Mouse (Mus musculus): ENCODE data around the gene Psmc5. TPM values are rescaled to one million over a fixed set of nuclear protein-coding genes. Genes with fewer than 3 reads are reported as not detected.
A peak's percentile ranks its signal among the peaks of the same experiment; 100 is the strongest.
"Not testable (repeated sequence)": the region's sequence is repeated elsewhere in the genome, so short reads cannot be mapped to it uniquely, and the experiment has no call there.

The Psmc5 gene
- 352 and 355 TPM in 2 replicates for polyA plus RNA-seq (2016; fragmentation: Nextera tagmentation; extraction: Ambion mirVana)

DNA sequence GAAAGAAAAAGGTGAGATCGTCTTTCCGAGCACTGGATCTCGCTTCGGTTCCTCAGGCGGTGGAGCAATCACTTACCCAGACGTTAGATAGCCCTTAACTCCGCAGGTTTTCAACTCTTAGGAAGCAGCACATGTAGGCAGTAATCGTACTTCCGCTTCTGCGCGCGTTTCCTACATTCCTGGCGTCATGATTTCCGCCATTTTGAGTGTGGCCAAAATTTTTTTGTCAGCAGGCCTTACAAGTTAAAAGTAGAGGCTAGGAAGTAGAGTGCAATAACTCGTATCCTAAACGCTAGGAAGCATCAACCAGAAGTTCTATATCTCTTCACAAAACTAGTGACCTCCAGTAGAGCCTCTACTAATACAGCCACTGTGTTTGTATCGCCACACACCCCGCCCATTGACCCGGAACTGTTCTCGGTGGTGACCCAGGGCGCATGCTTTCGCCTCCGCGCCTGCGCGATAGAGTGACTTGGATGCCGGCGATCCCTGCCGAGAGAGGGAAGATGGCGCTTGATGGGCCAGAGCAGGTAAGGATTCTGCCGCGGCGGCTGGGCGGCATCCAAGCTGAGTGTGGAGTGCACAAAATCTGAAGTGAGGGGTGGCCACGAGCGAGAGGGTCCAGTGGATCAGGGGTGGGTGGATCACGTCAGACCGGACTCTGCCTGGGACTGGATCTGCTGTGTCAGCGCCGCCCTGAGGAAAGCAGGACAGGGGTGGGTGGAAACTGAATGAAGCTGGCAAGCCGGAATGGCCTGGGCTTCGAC, at the start of gene Psmc5, which contains the start of gene Ftsj3:
Gene Psmc5, plus strand, starts transcription at position 470 of the 767 bp plus-strand sequence.
Gene Ftsj3, minus strand, starts transcription at position 395 of the 767 bp plus-strand sequence.
- WGBS, result under 1% methylated on average over 42 of the region's 42 CpGs

DNA sequence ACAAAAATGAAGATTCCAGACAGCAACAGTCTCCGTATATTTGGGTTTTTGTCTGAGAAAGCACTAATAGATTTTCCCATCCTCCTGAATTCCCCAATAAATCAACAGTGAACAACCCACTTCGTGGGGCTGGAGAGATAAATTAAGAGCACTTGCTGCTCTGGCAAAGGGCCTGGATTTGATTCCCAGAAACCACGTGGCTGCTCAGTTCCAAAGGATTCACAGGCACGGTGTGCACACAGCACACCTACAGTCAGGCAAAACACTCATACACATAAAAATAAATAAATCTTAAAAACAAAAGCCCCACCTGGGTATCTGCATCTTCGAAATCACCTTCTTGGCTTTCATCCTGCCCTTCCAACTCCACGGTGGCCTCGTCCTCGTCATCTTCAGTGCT, 43.2 kb upstream of the Psmc5 start:
- H3K4me1 ChIP-seq (replicated peaks), result peaks cover 14% of the 10 kb centered on the region
- H3K27ac ChIP-seq, result no peak overlapping the region
- no peaks in the 10 kb centered on the region for H3K9me3 ChIP-seq
- H3K4me3 ChIP-seq (replicated peaks), result no peak overlapping the region
- ATAC-seq (ENCODE audit: insufficient number of reproducible peaks, insufficient read depth, low FRiP score, low TSS enrichment, low read depth), result no peak
- no peaks in the 10 kb centered on the region for H3K27me3 ChIP-seq
- WGBS, result 89% methylated on average over 8 of the region's 8 CpGs
- H3K36me3 ChIP-seq, result peaks cover 54% of the 10 kb centered on the region
- H3K9ac ChIP-seq (replicated peaks), result no peak overlapping the region
- H3K4me2 ChIP-seq, result no peak overlapping the region

More for the DNA sequence above, at the start of gene Psmc5, which contains the start of gene Ftsj3:
- peak; percentile 93 for ATAC-seq (ENCODE audit: insufficient number of reproducible peaks, insufficient read depth, low FRiP score, low TSS enrichment, low read depth)
- Histone ChIP-seq H3K9me3 (no peaks in the 10 kb centered on the region), H3K9ac (replicated peaks) (peak within 1 kb of the TSS; percentile 75), H3K27ac (peak within 1 kb of the TSS; percentile 72), H3K4me2 (peak within 1 kb of the TSS; percentile 93), H3K4me3 (replicated peaks) (peak within 1 kb of the TSS; percentile 77), H3K4me1 (replicated peaks) (peaks cover 21% of the 10 kb centered on the region), H3K36me3 (peaks cover 73% of the 10 kb centered on the region), H3K27me3 (no peaks in the 10 kb centered on the region)

GRCm38 (mm10) chr11:106214856-106215255, 41.1 kb upstream of the Psmc5 start:
- peak overlapping the region; percentile 78 for H3K4me2 ChIP-seq
- H3K4me3 ChIP-seq (replicated peaks), result peak overlapping the region; percentile 63
- ATAC-seq (ENCODE audit: insufficient number of reproducible peaks, insufficient read depth, low FRiP score, low TSS enrichment, low read depth), result no peak
- WGBS, result 91% methylated on average over 5 of the region's 5 CpGs
- peaks cover 34% of the 10 kb centered on the region for H3K36me3 ChIP-seq
- peaks cover 26% of the 10 kb centered on the region for H3K4me1 ChIP-seq (replicated peaks)
- H3K27me3 ChIP-seq, result no peaks in the 10 kb centered on the region
- H3K9me3 ChIP-seq, result no peaks in the 10 kb centered on the region
- H3K27ac ChIP-seq, result no peak overlapping the region
- H3K9ac ChIP-seq (replicated peaks), result peak overlapping the region; percentile 87

GRCm38 (mm10) chr11:106215450-106215859, 40.5 kb upstream of the Psmc5 start:
- Histone ChIP-seq H3K9ac (replicated peaks) (peak overlapping the region; percentile 87), H3K4me1 (replicated peaks) (peaks cover 26% of the 10 kb centered on the region), H3K4me3 (replicated peaks) (peak overlapping the region; percentile 63), H3K36me3 (peaks cover 28% of the 10 kb centered on the region), H3K9me3 (no peaks in the 10 kb centered on the region), H3K27me3 (no peaks in the 10 kb centered on the region), H3K27ac (peak overlapping the region; percentile 93; the same call in 1 of the 2 replicates), H3K4me2 (peak overlapping the region; percentile 78)
- WGBS, result 30% methylated on average over 7 of the region's 7 CpGs
- no peak for ATAC-seq (ENCODE audit: insufficient number of reproducible peaks, insufficient read depth, low FRiP score, low TSS enrichment, low read depth)

DNA sequence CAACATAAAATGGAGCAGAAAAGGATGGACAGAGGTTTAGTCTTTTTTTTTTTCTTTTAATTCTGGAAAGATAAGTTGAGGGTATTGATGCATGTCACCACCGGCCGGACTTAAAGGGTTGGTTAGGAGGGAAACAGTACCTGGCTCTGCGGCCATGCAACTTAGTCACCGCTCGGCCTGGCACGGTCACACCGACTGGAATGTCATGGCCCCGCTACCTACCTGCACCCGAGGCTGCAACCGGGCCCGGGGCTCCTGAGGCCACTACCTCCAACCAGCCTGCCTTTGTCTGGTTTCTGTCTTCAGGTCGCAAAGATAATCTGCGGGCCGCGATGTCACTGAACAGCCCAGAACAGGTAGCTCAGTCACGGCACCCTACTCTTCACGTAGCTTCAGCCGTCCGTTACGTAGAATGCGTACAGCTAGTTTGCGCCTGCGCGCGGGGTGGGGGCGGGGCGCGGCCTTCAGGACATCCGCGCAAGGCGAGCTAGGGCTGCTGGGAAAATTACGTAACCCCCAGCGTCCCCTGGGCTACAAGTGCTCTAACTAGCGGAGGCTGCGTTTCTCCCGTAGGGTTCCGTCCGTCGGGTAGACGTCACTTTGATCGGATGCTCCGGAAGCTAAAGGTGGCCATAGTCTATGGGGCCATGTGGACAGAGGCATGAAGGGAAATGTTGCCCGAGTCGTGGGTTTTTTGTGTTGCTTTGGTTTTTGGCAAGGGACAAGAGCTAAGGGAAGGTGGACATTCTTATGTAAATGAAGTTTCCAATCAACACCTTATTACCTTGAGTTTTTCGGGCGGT, 39.8 kb upstream of the Psmc5 start, which contains the start of gene Ccdc47:
Gene Ccdc47, minus strand, starts transcription at position 418 of the 803 bp plus-strand sequence.
- ATAC-seq (ENCODE audit: insufficient number of reproducible peaks, insufficient read depth, low FRiP score, low TSS enrichment, low read depth), result peak; percentile 98
- Histone ChIP-seq H3K4me1 (replicated peaks) (peaks cover 26% of the 10 kb centered on the region), H3K27me3 (no peaks in the 10 kb centered on the region), H3K4me3 (replicated peaks) (peak within 1 kb of the TSS; percentile 63), H3K36me3 (peaks cover 22% of the 10 kb centered on the region), H3K4me2 (peak within 1 kb of the TSS; percentile 78), H3K9ac (replicated peaks) (peak within 1 kb of the TSS; percentile 87), H3K27ac (peak within 1 kb of the TSS; percentile 93), H3K9me3 (no peaks in the 10 kb centered on the region)
- WGBS, result under 1% methylated on average over 46 of the region's 46 CpGs

- Histone ChIP-seq H3K9ac (replicated peaks) (peak within 1 kb of the TSS; percentile 87), H3K4me1 (replicated peaks) (peaks cover 26% of the 10 kb centered on the region), H3K4me3 (replicated peaks) (peak within 1 kb of the TSS; percentile 63), H3K4me2 (peak within 1 kb of the TSS; percentile 78), H3K36me3 (peaks cover 14% of the 10 kb centered on the region), H3K27ac (peak within 1 kb of the TSS; percentile 93), H3K9me3 (no peaks in the 10 kb centered on the region), H3K27me3 (no peaks in the 10 kb centered on the region)
- under 1% methylated on average over 70 of the region's 70 CpGs for WGBS
- peak; percentile 93 for ATAC-seq (ENCODE audit: insufficient number of reproducible peaks, insufficient read depth, low FRiP score, low TSS enrichment, low read depth)
Observed at GRCm38 (mm10) chr11:106216730-106217490, 39.0 kb upstream of the Psmc5 start, which contains the start of gene Ddx42. Gene Ddx42 (plus strand): TSS chr11:106216926.

GRCm38 (mm10) chr11:106220603-106221002, 35.4 kb upstream of the Psmc5 start:
- Histone ChIP-seq H3K27me3 (no peaks in the 10 kb centered on the region), H3K9me3 (no peaks in the 10 kb centered on the region), H3K4me2 (no peak overlapping the region), H3K4me1 (replicated peaks) (peaks cover 14% of the 10 kb centered on the region), H3K27ac (no peak overlapping the region), H3K9ac (replicated peaks) (no peak overlapping the region), H3K36me3 (peaks cover 19% of the 10 kb centered on the region), H3K4me3 (replicated peaks) (no peak overlapping the region)
- WGBS, result 90% methylated on average over 3 of the region's 3 CpGs
- no peak for ATAC-seq (ENCODE audit: insufficient number of reproducible peaks, insufficient read depth, low FRiP score, low TSS enrichment, low read depth)

GRCm38 (mm10) chr11:106233978-106234377, 22.0 kb upstream of the Psmc5 start:
- H3K36me3 ChIP-seq, result peaks cover 85% of the 10 kb centered on the region
- not testable (repeated sequence) for ATAC-seq (ENCODE audit: insufficient number of reproducible peaks, insufficient read depth, low FRiP score, low TSS enrichment, low read depth); H3K27ac ChIP-seq; H3K9ac ChIP-seq (replicated peaks); H3K9me3 ChIP-seq; H3K4me1 ChIP-seq (replicated peaks); H3K27me3 ChIP-seq; H3K4me3 ChIP-seq (replicated peaks); H3K4me2 ChIP-seq
- WGBS, result 69% methylated on average over 8 of the region's 8 CpGs

DNA sequence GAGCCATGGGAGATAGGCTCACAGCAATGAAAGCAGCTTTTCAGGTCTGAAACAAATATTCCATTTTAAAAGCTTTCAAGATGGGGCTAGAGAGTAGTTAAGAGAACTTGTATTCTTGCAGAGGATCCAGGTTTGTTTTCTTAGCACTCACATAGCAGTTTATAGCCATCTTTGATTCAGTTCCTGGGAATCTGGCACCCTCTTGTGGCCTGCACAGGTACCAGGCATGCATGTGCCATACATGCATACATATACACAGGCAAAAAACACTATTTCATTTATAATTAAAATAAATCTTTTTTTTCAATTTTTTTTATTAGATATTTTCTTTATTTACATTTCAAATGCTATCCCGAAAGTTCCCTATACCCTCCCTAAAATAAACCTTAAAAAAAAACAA, 9.1 kb upstream of the Psmc5 start:
- Histone ChIP-seq H3K4me3 (replicated peaks) (no peak overlapping the region), H3K9ac (replicated peaks) (no peak overlapping the region), H3K27me3 (no peaks in the 10 kb centered on the region), H3K27ac (no peak overlapping the region), H3K36me3 (peaks cover 100% of the 10 kb centered on the region), H3K4me2 (no peak overlapping the region), H3K9me3 (0 out of 2 replicates have a peak, but pooled peaks cover 4% of the 10 kb centered on the region), H3K4me1 (replicated peaks) (no peaks in the 10 kb centered on the region)
- ATAC-seq (ENCODE audit: insufficient number of reproducible peaks, insufficient read depth, low FRiP score, low TSS enrichment, low read depth), result no peak
- WGBS, result 96% methylated on average over 1 of the region's 1 CpGs

GRCm38 (mm10) chr11:106249326-106249725, 6.6 kb upstream of the Psmc5 start:
- 85% methylated on average over 7 of the region's 7 CpGs for WGBS
- peaks cover under 1% of the 10 kb centered on the region; the same call in 1 of the 2 replicates for H3K4me1 ChIP-seq (replicated peaks)
- H3K27ac ChIP-seq, result no peak overlapping the region
- H3K9me3 ChIP-seq, result 0 out of 2 replicates have a peak, but pooled peaks cover 4% of the 10 kb centered on the region
- H3K27me3 ChIP-seq, result no peaks in the 10 kb centered on the region
- no peak for ATAC-seq (ENCODE audit: insufficient number of reproducible peaks, insufficient read depth, low FRiP score, low TSS enrichment, low read depth)
- H3K36me3 ChIP-seq, result peaks cover 99% of the 10 kb centered on the region
- no peak overlapping the region for H3K9ac ChIP-seq (replicated peaks)
- H3K4me3 ChIP-seq (replicated peaks), result no peak overlapping the region
- H3K4me2 ChIP-seq, result no peak overlapping the region

Measured in limb, embryonic 12.5 days (tissue).